Mouse (Mus musculus): Measurements from ENCODE around the gene Rgs3.

DNA sequence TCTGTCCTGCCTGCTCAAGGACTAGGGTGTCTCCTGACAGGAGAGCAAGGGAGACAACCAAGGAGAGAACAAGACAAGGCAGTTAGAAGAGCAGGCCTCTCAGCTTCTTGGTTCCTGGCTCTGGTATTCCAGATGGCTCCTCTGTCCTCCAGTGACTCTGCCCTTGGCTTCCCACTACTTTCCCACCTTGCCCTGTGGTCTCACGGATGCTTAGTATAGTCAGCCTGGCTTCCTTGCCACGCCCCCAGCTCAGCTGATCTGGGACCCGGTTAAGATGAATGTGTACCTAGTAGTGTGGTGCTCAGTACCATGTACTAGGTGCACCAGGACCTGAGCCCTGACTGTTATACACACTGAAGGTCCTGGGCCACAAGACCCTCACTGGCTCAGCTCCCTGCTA is 82.0 kb downstream of the Rgs3 start:
- TF ChIP-seq CTCF (IDR thresholded peaks at IDR 0.05; ENCODE audit: low read depth) (no peak), EP300 (IDR thresholded peaks at IDR 0.05; ENCODE audit: low read depth) (no peak)
